Mouse (Mus musculus) erythroblast, embryonic 14.5 days (primary cell): ENCODE measurements around the gene Dop1b. TPM values are rescaled to one million over a fixed set of nuclear protein-coding genes. Genes with fewer than 3 reads are reported as not detected.
A peak's percentile ranks its signal among the peaks of the same experiment; 100 is the strongest.
"Not testable (repeated sequence)": the region's sequence is repeated elsewhere in the genome, so short reads cannot be mapped to it uniquely, and the experiment has no call there.

Source experiments
- H3K27me3 ChIP-seq: 2 replicates; pipeline ENCODE4 v1.6.1; 2012; ENCODE audit warnings: inconsistent platforms; ENCODE audit not compliant: control insufficient read depth
- H3K36me3 ChIP-seq: 2 replicates; pipeline ENCODE4 v1.6.1; 2012; ENCODE audit warnings: mild to moderate bottlenecking, inconsistent platforms; ENCODE audit not compliant: control insufficient read depth
- H3K4me1 ChIP-seq: 2 replicates; pipeline ENCODE4 v1.6.1; 2012; ENCODE audit warnings: inconsistent platforms; ENCODE audit not compliant: control insufficient read depth
- H3K4me3 ChIP-seq: replicated peaks from 2 replicates; pipeline ENCODE3; 2012; ENCODE audit warnings: moderate library complexity, mild to moderate bottlenecking, inconsistent platforms
- H3K9me3 ChIP-seq: 2 replicates; pipeline ENCODE4 v1.6.1; 2012; ENCODE audit warnings: low read length, inconsistent platforms, mixed read lengths; ENCODE audit not compliant: control insufficient read depth
- GATA1 ChIP-seq: IDR thresholded peaks from 2 replicates; pipeline ENCODE4 v1.6.1; 2012; ENCODE audit warnings: low read length, inconsistent platforms, mixed read lengths
- TAL1 ChIP-seq: IDR thresholded peaks from 3 replicates; pipeline ENCODE4 v1.6.1; 2012; ENCODE audit warnings: low read length, inconsistent platforms, mixed read lengths
- polyA plus RNA-seq: library from polyadenylated mRNA; stranded (reverse); fragments of >175 nt; gene quantifications from 2 replicates; pipeline ENCODE4 v1.2.3, GENCODE M21; 2012

Gene Dop1b
- polyA plus RNA-seq = 2.8 and 3.1 TPM in 2 replicates

GRCm38 (mm10) chr16:93711411-93712188 lies at the start of gene Dop1b:
Gene Dop1b, plus strand, starts transcription at chr16:93711904.
- Histone ChIP-seq H3K36me3 (peaks cover 15% of the 10 kb centered on the region), H3K4me1 (peaks cover 60% of the 10 kb centered on the region), H3K4me3 (peak within 1 kb of the TSS; percentile 89), H3K27me3 (no peaks in the 10 kb centered on the region), H3K9me3 (no peaks in the 10 kb centered on the region)
- TF ChIP-seq TAL1 (no peak), GATA1 (no peak)

- H3K4me1 ChIP-seq = no peaks in the 10 kb centered on the region
- TF ChIP-seq GATA1 (no peak), TAL1 (no peak)
- H3K9me3 ChIP-seq = peaks cover 7% of the 10 kb centered on the region
- no peak overlapping the region for H3K4me3 ChIP-seq
- no peaks in the 10 kb centered on the region for H3K27me3 ChIP-seq
- no peaks in the 10 kb centered on the region for H3K36me3 ChIP-seq
These were observed 43.7 kb upstream of the Dop1b start for GRCm38 (mm10) chr16:93667976-93668375.

GRCm38 (mm10) chr16:93669521-93669920 lies 42.2 kb upstream of the Dop1b start:
- H3K9me3 ChIP-seq = peaks cover 7% of the 10 kb centered on the region
- H3K4me1 ChIP-seq = no peaks in the 10 kb centered on the region
- no peaks in the 10 kb centered on the region for H3K27me3 ChIP-seq
- no peak overlapping the region for H3K4me3 ChIP-seq
- TF ChIP-seq TAL1 (no peak), GATA1 (no peak)
- no peaks in the 10 kb centered on the region for H3K36me3 ChIP-seq

- H3K4me1 ChIP-seq, H3K9me3 ChIP-seq, H3K36me3 ChIP-seq, H3K27me3 ChIP-seq, H3K4me3 ChIP-seq: not testable (repeated sequence)
These were observed 41.2 kb upstream of the Dop1b start for GRCm38 (mm10) chr16:93670466-93670865.

GRCm38 (mm10) chr16:93671064-93671463 lies 40.6 kb upstream of the Dop1b start:
- H3K4me1 ChIP-seq = no peaks in the 10 kb centered on the region
- no peaks in the 10 kb centered on the region for H3K36me3 ChIP-seq
- peaks cover 7% of the 10 kb centered on the region for H3K9me3 ChIP-seq
- TF ChIP-seq TAL1 = no peak
- no peak for TF ChIP-seq GATA1
- no peak overlapping the region for H3K4me3 ChIP-seq
- 0 out of 2 replicates have a peak, but pooled peaks cover 2% of the 10 kb centered on the region for H3K27me3 ChIP-seq

- TF ChIP-seq TAL1 (no peak), GATA1 (no peak)
- Histone ChIP-seq H3K4me3 (no peak overlapping the region), H3K9me3 (peaks cover 2% of the 10 kb centered on the region; the same call in 1 of the 2 replicates)
These were observed 35.3 kb upstream of the Dop1b start for GRCm38 (mm10) chr16:93676376-93676775.

GRCm38 (mm10) chr16:93678206-93678605 lies 33.5 kb upstream of the Dop1b start:
- TF ChIP-seq TAL1 (no peak), GATA1 (no peak)

More at GRCm38 (mm10) chr16:93676376-93676775, 35.3 kb upstream of the Dop1b start:
- H3K4me1 ChIP-seq = no peaks in the 10 kb centered on the region
- peaks cover 36% of the 10 kb centered on the region for H3K27me3 ChIP-seq
- H3K36me3 ChIP-seq = no peaks in the 10 kb centered on the region

GRCm38 (mm10) chr16:93679165-93679564 lies 32.5 kb upstream of the Dop1b start:
- no peak overlapping the region for H3K4me3 ChIP-seq
- H3K4me1 ChIP-seq = peaks cover 4% of the 10 kb centered on the region
- TF ChIP-seq TAL1 = no peak
- no peak for TF ChIP-seq GATA1
- H3K36me3 ChIP-seq = no peaks in the 10 kb centered on the region
- peaks cover 8% of the 10 kb centered on the region for H3K9me3 ChIP-seq
- H3K27me3 ChIP-seq = peaks cover 64% of the 10 kb centered on the region

More at GRCm38 (mm10) chr16:93678206-93678605, 33.5 kb upstream of the Dop1b start:
- H3K4me3 ChIP-seq = no peak overlapping the region
- H3K36me3 ChIP-seq = no peaks in the 10 kb centered on the region
- peaks cover 3% of the 10 kb centered on the region for H3K4me1 ChIP-seq
- peaks cover 54% of the 10 kb centered on the region for H3K27me3 ChIP-seq
- H3K9me3 ChIP-seq = peaks cover 4% of the 10 kb centered on the region

- Histone ChIP-seq H3K4me1 (peaks cover 4% of the 10 kb centered on the region), H3K36me3 (no peaks in the 10 kb centered on the region), H3K27me3 (peaks cover 81% of the 10 kb centered on the region), H3K4me3 (no peak overlapping the region), H3K9me3 (peaks cover 15% of the 10 kb centered on the region)
- TF ChIP-seq GATA1 = no peak
- no peak for TF ChIP-seq TAL1
These were observed 29.5 kb upstream of the Dop1b start for GRCm38 (mm10) chr16:93682156-93682688.
